Mouse (Mus musculus): Measurements from ENCODE around the gene Eps8l3.

DNA sequence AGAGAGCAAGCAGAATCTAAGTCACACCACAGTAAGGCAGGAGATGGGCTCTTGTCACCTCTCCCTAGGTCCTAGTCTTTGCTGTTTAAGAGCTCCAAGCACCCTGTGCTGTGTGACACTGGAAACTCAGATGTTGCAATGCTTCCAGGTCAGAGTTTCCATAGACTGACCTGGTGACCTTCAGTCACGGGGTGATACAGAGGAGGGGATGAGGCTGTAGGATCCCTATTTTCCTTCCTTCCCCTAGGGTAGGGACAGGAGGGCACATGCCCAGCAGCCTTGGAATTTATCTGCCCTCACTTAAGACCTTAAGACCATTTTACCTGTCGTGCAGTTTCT is 27.4 kb upstream of the Eps8l3 start:
- TF ChIP-seq CTCF (IDR thresholded peaks at IDR 0.05; ENCODE audit: low read depth) (no peak), EP300 (IDR thresholded peaks at IDR 0.05; ENCODE audit: low read depth) (no peak)
